Mouse (Mus musculus): ENCODE measurements around the gene Cebpb.

Cebpb gene

GRCm38 (mm10) chr2:167721159-167721882 is 32.6 kb downstream of the Cebpb start:
- no peak for DNase-seq (ENCODE audit: low read depth, low spot score)

- no peak for DNase-seq (ENCODE audit: low read depth, low spot score)
These were observed 33.8 kb downstream of the Cebpb start for GRCm38 (mm10) chr2:167722538-167722937.

- DNase-seq (ENCODE audit: low read depth, low spot score), result no peak
These were observed 35.0 kb downstream of the Cebpb start for GRCm38 (mm10) chr2:167723589-167724206.

GRCm38 (mm10) chr2:167725879-167726278 is 37.2 kb downstream of the Cebpb start:
- no peak for DNase-seq (ENCODE audit: low read depth, low spot score)

- DNase-seq (ENCODE audit: low read depth, low spot score), result no peak
These were observed 38.4 kb downstream of the Cebpb start for GRCm38 (mm10) chr2:167727161-167727560.

- DNase-seq (ENCODE audit: low read depth, low spot score), result no peak
These were observed 41.3 kb downstream of the Cebpb start for GRCm38 (mm10) chr2:167730036-167730435.

GRCm38 (mm10) chr2:167731149-167731548 is 42.4 kb downstream of the Cebpb start:
- DNase-seq (ENCODE audit: low read depth, low spot score), result no peak

- DNase-seq (ENCODE audit: low read depth, low spot score), result no peak
These were observed 46.1 kb downstream of the Cebpb start for GRCm38 (mm10) chr2:167734861-167735260.

GRCm38 (mm10) chr2:167739030-167739429 is 50.3 kb downstream of the Cebpb start:
- no peak for DNase-seq (ENCODE audit: low read depth, low spot score)
